Comparison of ENCODE assay signal across 8 mouse cellular contexts in genomic region chr2:62646014-62646645, GRCm38 (mm10). TPM values are rescaled to one million over a fixed set of nuclear protein-coding genes. Genes with fewer than 3 reads are reported as not detected.
DNase-seq lines count a peak whose midpoint lies in the region; ATAC-seq lines count a peak whose summit lies in the region.

Gene Ifih1 (minus strand): TSS chr2:62646255.

- H3K4me1 ChIP-seq in intestine, embryonic 15.5 days (replicated peaks), result peaks cover 5% of the 10 kb centered on the region; the same call in 1 of the 2 replicates
- peaks cover 16% of the 10 kb centered on the region for H3K4me1 ChIP-seq in liver, embryonic 16.5 days (ENCODE audit: control insufficient read depth, low read depth, low read length)
- 0 out of 2 replicates have a peak, but pooled peaks cover 4% of the 10 kb centered on the region for H3K4me1 ChIP-seq in neural tube, embryonic 11.5 days (ENCODE audit: control insufficient read depth, insufficient read depth, low read length)

- peak within 1 kb of the TSS; percentile 72 for H3K27ac ChIP-seq in intestine, embryonic 15.5 days
- H3K27ac ChIP-seq in liver, embryonic 16.5 days (ENCODE audit: low read length), result peak within 1 kb of the TSS; percentile 74
- H3K27ac ChIP-seq in neural tube, embryonic 11.5 days (ENCODE audit: low read depth, low read length), result no peak within 1 kb of the TSS

- no peaks in the 10 kb centered on the region for H3K9me3 ChIP-seq in intestine, embryonic 15.5 days
- H3K9me3 ChIP-seq in liver, embryonic 16.5 days (replicated peaks; ENCODE audit: control insufficient read depth, low read length), result no peaks in the 10 kb centered on the region
- no peaks in the 10 kb centered on the region for H3K9me3 ChIP-seq in neural tube, embryonic 11.5 days (ENCODE audit: control insufficient read depth, low read length)

- peak; percentile 91 for ATAC-seq in common myeloid progenitor, adult 5-6 weeks (replicated peaks; ENCODE audit: low read depth, poor library complexity, severe bottlenecking)
- ATAC-seq in intestine, embryonic 15.5 days, result peak; percentile 94
- peak; percentile 86 for ATAC-seq in liver, embryonic 16.5 days (ENCODE audit: low read depth)
- peak; percentile 86 for ATAC-seq in neural tube, embryonic 11.5 days (ENCODE audit: insufficient read depth, low FRiP score, low TSS enrichment)

- H3K4me2 ChIP-seq in intestine, embryonic 15.5 days (replicated peaks), result peak within 1 kb of the TSS; percentile 62
- peak within 1 kb of the TSS; percentile 86 for H3K4me2 ChIP-seq in liver, embryonic 16.5 days (ENCODE audit: low read depth, low read length)
- peak within 1 kb of the TSS; percentile 68 for H3K4me2 ChIP-seq in neural tube, embryonic 11.5 days (ENCODE audit: low read depth)

- no peaks in the 10 kb centered on the region for H3K27me3 ChIP-seq in intestine, embryonic 15.5 days (replicated peaks)
- H3K27me3 ChIP-seq in liver, embryonic 16.5 days (ENCODE audit: control insufficient read depth, insufficient read depth, low read depth, low read length), result no peaks in the 10 kb centered on the region
- H3K27me3 ChIP-seq in neural tube, embryonic 11.5 days (ENCODE audit: control insufficient read depth, insufficient read depth, low read length), result no peaks in the 10 kb centered on the region

- H3K4me3 ChIP-seq in intestine, embryonic 15.5 days (replicated peaks), result peak within 1 kb of the TSS; percentile 48
- peak within 1 kb of the TSS; percentile 75 for H3K4me3 ChIP-seq in liver, embryonic 16.5 days (ENCODE audit: low read depth, low read length)
- peak within 1 kb of the TSS; percentile 48 for H3K4me3 ChIP-seq in neural tube, embryonic 11.5 days (ENCODE audit: low read depth, low read length)

- DNase-seq in cerebellum, postnatal 10 days, result peak; percentile 42 to 62
- no peak for DNase-seq in cerebellum, adult 9-11 months
- DNase-seq in gastrocnemius, postnatal 4 days (ENCODE audit: low spot score in 2 of 2), result peak; percentile 32 to 55
- DNase-seq in neural tube, embryonic 11.5 days (ENCODE audit: low spot score), result peak; percentile 76
- DNase-seq in thymus, adult 18-20 months, result peak; percentile 42 to 49

- H3K36me3 ChIP-seq in intestine, embryonic 15.5 days, result no peaks in the 10 kb centered on the region
- no peaks in the 10 kb centered on the region for H3K36me3 ChIP-seq in liver, embryonic 16.5 days (ENCODE audit: control insufficient read depth, insufficient read depth)
- H3K36me3 ChIP-seq in neural tube, embryonic 11.5 days (ENCODE audit: control insufficient read depth, insufficient read depth, low read length), result no peaks in the 10 kb centered on the region

- under 1% methylated on average over 30 of the region's 30 CpGs for WGBS in intestine, embryonic 15.5 days
- under 1% methylated on average over 30 of the region's 30 CpGs for WGBS in liver, embryonic 16.5 days (ENCODE audit: insufficient replicate concordance)
- 0% methylated on average over 30 of the region's 30 CpGs for WGBS in neural tube, embryonic 11.5 days

- H3K9ac ChIP-seq in intestine, embryonic 15.5 days, result peak within 1 kb of the TSS; percentile 56
- peak within 1 kb of the TSS; percentile 70 for H3K9ac ChIP-seq in liver, embryonic 16.5 days (ENCODE audit: low read depth, low read length)
- H3K9ac ChIP-seq in neural tube, embryonic 11.5 days (ENCODE audit: low read length), result peak within 1 kb of the TSS; percentile 57

RNA-seq across cellular contexts. Expression of gene Ifih1, which starts in this region (rescaled TPM):
- total RNA-seq in common myeloid progenitor, adult 5-6 weeks (2017), result 27.3 and 29.9 TPM in 2 replicates
- total RNA-seq in gastrocnemius, postnatal 4 days (2021), result 1 to 10 TPM; 2.0 TPM
- 5.2 and 7.0 TPM in 2 replicates for polyA plus RNA-seq in intestine, embryonic 15.5 days (2015; fragmentation: Nextera tagmentation; extraction: Ambion mirVana)
- 3.2 and 3.6 TPM in 2 replicates for polyA plus RNA-seq in liver, embryonic 16.5 days (2015; fragmentation: Nextera tagmentation; extraction: Ambion mirVana)
- 1.4 and 1.8 TPM in 2 replicates for polyA plus RNA-seq in neural tube, embryonic 11.5 days (2014; fragmentation: Nextera tagmentation; extraction: Ambion mirVana)
